Mouse (Mus musculus) brain, embryonic 14.5 days (tissue): ENCODE measurements around the gene Col8a2. TPM values are rescaled to one million over a fixed set of nuclear protein-coding genes. Genes with fewer than 3 reads are reported as not detected.
A peak's percentile ranks its signal among the peaks of the same experiment; 100 is the strongest.

ENCODE experiments used
- DNase-seq: peaks from one replicate; pipeline ENCODE4 v3.0.0-alpha.2; 2011; ENCODE audit warnings: low read depth
- CTCF ChIP-seq: fragments of 200-500 bp; IDR thresholded peaks from 2 replicates; pipeline ENCODE4 v1.5.1; 2012; ENCODE audit warnings: inconsistent platforms, mild to moderate bottlenecking, moderate library complexity, borderline replicate concordance; ENCODE audit not compliant: insufficient read depth, insufficient read length; ENCODE audit errors: extremely low read depth
- POLR2A ChIP-seq: fragments of 200-500 bp; IDR thresholded peaks from 2 replicates; pipeline ENCODE4 v1.6.1; 2012; ENCODE audit warnings: mild to moderate bottlenecking, inconsistent platforms, borderline replicate concordance; ENCODE audit not compliant: poor library complexity, insufficient read depth, insufficient read length, severe bottlenecking; ENCODE audit errors: extremely low read depth
- polyA plus RNA-seq: library from polyadenylated mRNA; depleted of rRNA; stranded (reverse); fragments of >200 nt; gene quantifications from 2 replicates; pipeline ENCODE4 v1.2.3, GENCODE M21; 2012; rRNA removed

Gene Col8a2
- polyA plus RNA-seq, 1 experiment = 6.4 TPM

DNA sequence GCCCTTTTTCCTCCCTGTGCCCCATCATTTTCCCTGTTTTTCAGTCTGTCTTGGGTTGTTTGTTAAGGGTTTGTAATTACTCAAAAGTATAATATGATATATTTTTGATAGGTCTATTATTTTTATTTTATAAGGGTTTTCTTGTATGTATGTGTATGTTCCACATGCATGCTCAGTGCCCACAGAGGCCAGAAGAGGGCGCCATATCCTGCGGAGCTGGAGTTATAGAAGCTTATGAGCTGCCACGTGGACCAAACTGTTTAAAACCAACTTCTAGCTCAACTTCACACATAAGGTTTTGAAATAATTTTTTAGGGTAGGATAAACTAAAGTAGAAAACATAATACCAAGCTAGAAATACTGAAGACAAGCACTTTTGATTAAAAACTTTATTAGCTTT is 45.8 kb downstream of the Col8a2 start:
- no peak for DNase-seq
- peak; percentile 32; the same call in 1 of the 2 replicates for TF ChIP-seq CTCF
- TF ChIP-seq POLR2A = no peak

DNA sequence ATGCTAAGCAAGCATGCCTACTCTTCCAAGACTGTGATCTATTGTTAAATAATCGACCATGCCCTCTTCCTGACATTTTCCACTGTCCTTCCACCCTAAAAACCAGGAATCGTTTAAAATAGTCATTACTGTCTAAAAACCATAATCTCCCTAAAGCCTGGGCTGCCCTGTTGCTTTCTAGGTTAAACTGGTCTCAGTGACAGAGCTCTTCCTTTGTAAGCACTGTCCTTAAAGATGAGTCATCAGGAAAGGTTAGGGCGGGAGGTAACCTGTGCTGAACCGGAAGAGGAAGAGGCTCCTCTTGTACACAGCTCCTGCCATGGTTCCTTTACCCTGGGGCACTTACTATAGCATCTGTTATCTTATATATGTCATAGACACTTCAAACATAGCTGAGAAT is 52.9 kb downstream of the Col8a2 start:
- no peak for DNase-seq
- TF ChIP-seq CTCF = no peak
- TF ChIP-seq POLR2A = no peak

DNA sequence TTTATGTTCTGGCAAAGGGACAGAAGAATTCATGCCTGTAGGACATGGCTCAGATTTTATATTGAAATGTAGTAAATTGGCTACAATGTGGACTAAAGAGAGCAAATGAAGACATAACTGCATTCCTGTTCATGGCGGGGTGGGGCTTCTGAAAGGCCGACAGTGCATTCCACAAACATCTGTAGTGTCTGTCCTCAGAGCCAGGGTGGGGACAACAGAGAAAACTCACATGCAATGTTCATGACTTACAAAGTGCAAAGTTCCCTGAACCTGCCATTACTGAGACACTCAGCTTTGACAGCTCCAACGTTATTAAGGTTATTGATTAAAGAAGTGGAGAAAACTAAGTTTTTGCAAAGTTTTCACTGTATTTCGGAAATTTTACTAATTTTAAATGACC is 56.9 kb downstream of the Col8a2 start:
- DNase-seq = no peak
- TF ChIP-seq POLR2A = no peak
- no peak for TF ChIP-seq CTCF

DNA sequence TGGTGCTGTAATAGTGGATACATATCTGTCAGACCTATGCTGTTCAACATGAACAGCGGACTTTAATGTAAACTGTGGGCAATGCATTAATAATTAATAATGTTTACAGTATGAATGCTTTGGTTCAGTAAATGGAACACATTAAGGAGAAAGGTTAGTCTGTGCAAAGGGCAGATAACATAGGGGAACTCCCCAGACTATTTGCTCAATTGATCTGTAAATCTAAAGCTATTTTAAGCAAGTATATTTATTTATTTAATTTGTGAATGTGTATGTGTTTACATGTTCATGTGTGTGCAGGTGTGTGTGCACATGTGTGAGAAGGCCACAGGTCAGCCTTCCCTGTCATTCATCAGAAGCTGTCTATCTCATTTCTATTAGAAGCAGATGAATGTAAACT is 73.5 kb downstream of the Col8a2 start:
- DNase-seq = no peak
- no peak for TF ChIP-seq POLR2A
- no peak for TF ChIP-seq CTCF

Other genes with a start within 250 kb of the Col8a2 start
- gene Mrps15, start 239.9 kb upstream of the Col8a2 start, polyA plus RNA-seq = 66.2 and 70.9 TPM in 2 replicates
- 6.4 and 14.7 TPM in 2 replicates for gene Oscp1, start 228.2 kb upstream of the Col8a2 start, polyA plus RNA-seq
- 53.6 and 72.8 TPM in 2 replicates for gene Lsm10, start 190.2 kb upstream of the Col8a2 start, polyA plus RNA-seq
- 19.6 and 28.1 TPM in 2 replicates for gene Stk40, start 182.8 kb upstream of the Col8a2 start, polyA plus RNA-seq
- gene Eva1b, start 139.0 kb upstream of the Col8a2 start, polyA plus RNA-seq = 20.7 and 23.1 TPM in 2 replicates
- gene Sh3d21, start 123.3 kb upstream of the Col8a2 start, polyA plus RNA-seq = 0.66 and 0.81 TPM in 2 replicates
- 108 and 133 TPM in 2 replicates for gene Thrap3, start 84.0 kb upstream of the Col8a2 start, polyA plus RNA-seq
- 182 and 209 TPM in 2 replicates for gene Map7d1, start 30.4 kb upstream of the Col8a2 start, polyA plus RNA-seq
- gene Trappc3, start 24.5 kb upstream of the Col8a2 start, polyA plus RNA-seq = 123 and 136 TPM in 2 replicates
- 67.8 and 81.6 TPM in 2 replicates for gene Adprhl2, start 34.9 kb downstream of the Col8a2 start, polyA plus RNA-seq
- 14.8 and 21.6 TPM in 2 replicates for gene Tekt2, start 38.9 kb downstream of the Col8a2 start, polyA plus RNA-seq
- 6.5 and 7.6 TPM in 2 replicates for gene Ago3, start 142.8 kb downstream of the Col8a2 start, polyA plus RNA-seq
- 60.7 and 90.1 TPM in 2 replicates for gene Ago1, start 181.8 kb downstream of the Col8a2 start, polyA plus RNA-seq
- gene Ago4, start 246.7 kb downstream of the Col8a2 start, polyA plus RNA-seq = 8.5 and 13.8 TPM in 2 replicates